Mouse (Mus musculus) bone marrow macrophage, adult 2 months (primary cell): ENCODE data around the gene Ak2.

ENCODE experiments used
- CTCF ChIP-seq: IDR thresholded peaks from 2 replicates; pipeline ENCODE4 v1.5.1; 2012; ENCODE audit warnings: low read depth, mild to moderate bottlenecking, low read length, moderate library complexity
- POLR2A ChIP-seq: IDR thresholded peaks from 2 replicates; pipeline ENCODE4 v1.6.1; 2012; ENCODE audit warnings: mild to moderate bottlenecking, low read depth, low read length, borderline replicate concordance

DNA sequence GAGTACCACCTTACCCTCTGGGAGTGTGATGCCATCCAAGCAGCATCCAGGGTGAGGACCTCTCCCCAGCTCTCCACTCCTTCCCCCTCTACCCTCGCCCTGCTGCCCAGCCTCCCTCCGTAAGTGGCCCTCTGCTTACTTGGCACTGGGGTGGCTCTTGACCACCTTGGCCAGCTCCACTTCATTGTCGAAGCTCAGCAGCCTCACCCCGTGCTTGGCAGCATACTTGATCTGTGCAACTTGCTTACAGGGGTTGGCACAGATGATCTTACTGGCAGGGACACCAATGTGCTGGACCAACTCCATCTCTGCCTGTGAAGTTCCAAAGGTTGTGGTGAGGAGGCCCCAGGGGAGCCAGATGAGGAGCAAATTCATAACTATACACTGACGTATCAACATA lies 41.3 kb upstream of the Ak2 start:
- TF ChIP-seq CTCF (no peak), POLR2A (no peak)
